Mouse (Mus musculus) hindbrain, embryonic 11.5 days (tissue): Measurements from ENCODE around the gene Gm8127. TPM values are rescaled to one million over a fixed set of nuclear protein-coding genes. Genes with fewer than 3 reads are reported as not detected.
"Not testable (repeated sequence)": the region's sequence is repeated elsewhere in the genome, so short reads cannot be mapped to it uniquely, and the experiment has no call there.

ENCODE experiments used
- ATAC-seq: fragments of 200-750 bp; cut with Nextera tagmentation; 2 replicates; pipeline ENCODE4 v1.8.0; 2017; ENCODE audit warnings: mild to moderate bottlenecking, moderate TSS enrichment, moderate library complexity; ENCODE audit not compliant: low FRiP score
- DNase-seq: peaks from one replicate; pipeline ENCODE4 v3.0.0-alpha.2; 2015; ENCODE audit warnings: low spot score
- H3K27ac ChIP-seq: fragments of 300-500 bp; sonication (generic); 2 replicates; pipeline ENCODE4 v1.5.1; 2014; ENCODE audit warnings: mild to moderate bottlenecking, low read depth, low read length
- H3K27me3 ChIP-seq: fragments of 300-500 bp; sonication (generic); 2 replicates; pipeline ENCODE4 v1.6.1; 2014; ENCODE audit warnings: mild to moderate bottlenecking, low read length, moderate library complexity, mixed read lengths; ENCODE audit not compliant: control insufficient read depth, insufficient read depth
- H3K36me3 ChIP-seq: fragments of 300-500 bp; sonication (generic); 2 replicates; pipeline ENCODE4 v1.6.1; 2014; ENCODE audit warnings: mild to moderate bottlenecking, low read length, moderate library complexity, mixed read lengths; ENCODE audit not compliant: control insufficient read depth, insufficient read depth
- H3K4me1 ChIP-seq: fragments of 300-500 bp; sonication (generic); replicated peaks from 2 replicates; pipeline ENCODE4 v1.6.1; 2014; ENCODE audit warnings: low read length, mixed read lengths; ENCODE audit not compliant: control insufficient read depth, insufficient read depth
- H3K4me2 ChIP-seq: fragments of 300-500 bp; sonication (generic); replicated peaks from 2 replicates; pipeline ENCODE4 v1.6.1; 2014; ENCODE audit warnings: mild to moderate bottlenecking, low read depth, low read length
- H3K4me3 ChIP-seq: fragments of 300-500 bp; sonication (generic); 2 replicates; pipeline ENCODE4 v1.5.1; 2014; ENCODE audit warnings: low read depth, low read length
- H3K9ac ChIP-seq: fragments of 300-500 bp; sonication (generic); 2 replicates; pipeline ENCODE4 v1.6.1; 2014; ENCODE audit warnings: low read depth, low read length
- H3K9me3 ChIP-seq: fragments of 300-500 bp; sonication (generic); 2 replicates; pipeline ENCODE4 v1.6.1; 2016; ENCODE audit warnings: low read length; ENCODE audit not compliant: control insufficient read depth
- WGBS: fragments of 180-500 bp; shearing (Covaris S2); extraction: QIAGEN DNeasy Blood & Tissue Kit; methylation state at CpG from one replicate; pipeline ENCODE4 v1.1.7; 2014; 5-methylcytosine and 5-hydroxymethylcytosine counted together
- polyA plus RNA-seq: library from polyadenylated mRNA; unstranded; fragments of >200 nt; fragmentation: Nextera tagmentation; extraction: Ambion mirVana; gene quantifications from 2 replicates; pipeline ENCODE4 v1.2.1, GENCODE M21; 2014

Gm8127 gene
- polyA plus RNA-seq, 1 experiment from 2014 or later, result not detected

DNA sequence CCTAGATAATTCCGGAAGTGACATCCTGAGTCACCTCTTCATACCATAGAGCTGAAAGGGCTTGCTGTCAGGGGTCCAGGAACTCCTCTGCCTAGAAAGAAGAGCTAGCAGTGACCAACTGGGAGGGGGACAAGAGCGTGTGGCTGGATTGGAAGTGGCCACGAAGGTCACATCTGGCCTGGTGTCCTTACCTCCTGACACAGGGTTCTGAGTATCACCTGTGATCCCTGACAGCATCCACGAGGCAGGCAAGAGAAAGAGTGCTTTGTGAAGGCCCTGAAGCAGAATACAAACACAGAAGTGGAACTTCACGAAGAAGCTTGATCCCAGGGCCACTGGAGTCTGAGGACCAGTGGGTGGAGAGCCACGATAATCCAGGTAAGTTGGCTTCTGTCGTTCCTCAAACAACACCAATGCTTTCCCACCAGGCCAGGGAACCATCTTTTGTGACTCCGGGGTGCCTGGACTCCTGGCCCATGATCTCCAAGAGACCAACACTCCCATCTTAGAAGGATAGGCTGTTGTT lies 18.6 kb downstream of the Gm8127 start, which contains the start of gene Gm9732:
Gene Gm9732 (plus strand): TSS at position 51 of the 526 bp plus-strand sequence.
- not testable (repeated sequence) for H3K9me3 ChIP-seq, DNase-seq, ATAC-seq, H3K27me3 ChIP-seq, H3K4me3 ChIP-seq, H3K9ac ChIP-seq, H3K4me1 ChIP-seq, H3K36me3 ChIP-seq, H3K4me2 ChIP-seq, H3K27ac ChIP-seq
- 83% methylated on average over 8 of the region's 8 CpGs for WGBS

DNA sequence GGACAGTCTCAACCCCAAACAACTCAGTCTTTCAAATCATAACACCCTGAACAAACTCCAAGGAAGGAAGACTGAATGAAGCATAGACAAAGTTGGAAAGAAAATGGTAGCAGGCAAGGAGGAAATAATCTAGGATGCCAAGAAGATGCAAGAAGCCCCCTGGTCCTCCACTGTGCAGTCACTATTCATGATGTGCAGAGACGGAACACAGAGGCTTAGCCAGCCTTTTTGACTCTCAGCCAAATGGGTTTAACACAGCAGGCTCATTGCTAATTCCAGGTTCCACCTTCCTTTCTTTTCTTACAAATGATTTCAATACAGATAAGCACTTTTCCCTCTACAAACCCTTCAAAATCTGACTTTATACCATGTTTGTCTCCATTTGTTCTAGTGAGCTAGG lies 20.5 kb downstream of the Gm8127 start:
- H3K36me3 ChIP-seq, ATAC-seq, H3K27ac ChIP-seq, H3K9ac ChIP-seq, DNase-seq, H3K4me3 ChIP-seq, H3K4me2 ChIP-seq, H3K4me1 ChIP-seq, H3K27me3 ChIP-seq, H3K9me3 ChIP-seq: not testable (repeated sequence)
- 91% methylated on average over 1 of the region's 1 CpGs for WGBS

DNA sequence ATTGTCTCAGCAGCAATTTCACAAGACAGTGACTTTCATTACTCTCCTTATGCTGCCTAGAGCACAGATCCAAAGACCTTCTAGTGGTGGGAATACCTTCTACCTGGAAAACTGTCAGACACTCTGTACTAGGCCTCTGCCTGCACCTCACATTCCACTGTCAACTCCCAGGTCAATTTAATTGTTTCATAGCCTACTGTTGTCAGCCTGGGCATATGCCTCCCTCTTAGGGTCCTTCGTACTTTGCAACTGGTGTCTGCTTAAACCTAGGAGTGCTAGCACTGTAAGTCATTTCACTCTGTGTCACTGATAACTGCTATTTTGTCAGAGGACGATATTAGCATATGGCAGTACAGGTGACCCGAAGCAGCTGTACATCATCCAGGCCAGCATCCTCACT lies 24.4 kb downstream of the Gm8127 start:
- 85% methylated on average over 2 of the region's 3 CpGs for WGBS
- H3K36me3 ChIP-seq, H3K27ac ChIP-seq, H3K9ac ChIP-seq, H3K4me1 ChIP-seq, H3K4me2 ChIP-seq, H3K9me3 ChIP-seq, DNase-seq, H3K4me3 ChIP-seq, H3K27me3 ChIP-seq, ATAC-seq: not testable (repeated sequence)

DNA sequence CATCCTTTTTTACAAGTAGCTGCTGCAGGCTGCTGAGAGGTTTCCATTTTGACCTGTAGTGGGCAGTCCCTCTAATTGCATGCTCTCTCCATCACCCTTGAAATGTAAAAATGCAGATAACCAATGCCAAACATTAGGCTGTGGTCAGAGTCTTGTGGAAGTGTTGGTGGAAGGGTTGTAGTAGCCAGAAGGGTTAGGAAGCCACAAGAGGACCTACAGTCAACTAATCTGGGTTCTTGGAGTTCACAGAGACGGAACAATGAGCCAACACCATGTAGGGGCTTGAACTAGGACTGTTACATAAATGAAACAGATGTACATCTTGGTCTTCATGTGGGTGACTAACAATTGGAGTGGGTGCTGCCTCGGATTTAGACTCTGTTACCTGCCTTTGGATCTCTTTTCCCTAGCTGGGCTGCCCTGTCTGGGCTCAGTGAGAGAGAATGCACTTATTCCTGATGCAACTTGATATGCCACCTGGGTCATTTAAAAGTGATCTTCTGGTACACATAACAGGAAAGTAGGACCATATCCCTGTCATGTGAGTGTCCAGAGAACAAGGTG lies 25.0 kb downstream of the Gm8127 start:
- H3K4me3 ChIP-seq, H3K4me2 ChIP-seq, H3K36me3 ChIP-seq, DNase-seq, H3K9me3 ChIP-seq, H3K9ac ChIP-seq, ATAC-seq, H3K4me1 ChIP-seq, H3K27me3 ChIP-seq, H3K27ac ChIP-seq: not testable (repeated sequence)
- 49% methylated on average over 2 of the region's 2 CpGs for WGBS

- H3K4me1 ChIP-seq, H3K36me3 ChIP-seq, H3K4me3 ChIP-seq, H3K27me3 ChIP-seq, H3K4me2 ChIP-seq, ATAC-seq, DNase-seq, H3K27ac ChIP-seq, H3K9me3 ChIP-seq, H3K9ac ChIP-seq: not testable (repeated sequence)
- 94% methylated on average over 3 of the region's 3 CpGs for WGBS
These were observed 30.2 kb downstream of the Gm8127 start for GRCm38 (mm10) chr14:43263421-43263820.

GRCm38 (mm10) chr14:43258349-43258748 lies 35.3 kb downstream of the Gm8127 start, which contains the start of gene Gm8126:
Gene Gm8126, plus strand, starts transcription at chr14:43258649.
- H3K4me3 ChIP-seq, H3K4me2 ChIP-seq, H3K9me3 ChIP-seq, DNase-seq, H3K27me3 ChIP-seq, H3K9ac ChIP-seq, H3K36me3 ChIP-seq, ATAC-seq, H3K4me1 ChIP-seq, H3K27ac ChIP-seq: not testable (repeated sequence)
- WGBS, result 94% methylated on average over 2 of the region's 4 CpGs

DNA sequence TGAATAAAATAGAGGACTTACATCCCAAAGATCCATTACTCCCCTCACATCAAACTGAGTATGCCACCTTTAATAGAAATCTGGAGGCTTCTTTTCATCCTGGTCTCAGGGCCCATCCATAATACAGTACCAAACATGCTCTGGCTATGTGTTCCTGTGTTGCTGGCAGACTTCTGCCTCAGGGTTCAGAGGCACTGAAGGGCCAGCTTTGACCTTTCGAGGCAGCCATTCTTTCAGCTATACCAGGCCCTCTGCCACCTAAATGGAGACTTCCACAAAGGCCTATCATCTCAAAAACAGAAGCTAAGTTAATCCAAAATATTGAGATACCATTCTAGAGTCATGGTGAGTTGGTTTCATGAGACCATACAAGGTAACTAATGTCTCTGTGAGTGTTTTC lies 37.1 kb downstream of the Gm8127 start:
- not testable (repeated sequence) for H3K27me3 ChIP-seq, H3K27ac ChIP-seq, ATAC-seq, H3K9me3 ChIP-seq, H3K9ac ChIP-seq, H3K36me3 ChIP-seq, DNase-seq, H3K4me2 ChIP-seq, H3K4me3 ChIP-seq, H3K4me1 ChIP-seq
- 81% methylated on average over 1 of the region's 1 CpGs for WGBS

DNA sequence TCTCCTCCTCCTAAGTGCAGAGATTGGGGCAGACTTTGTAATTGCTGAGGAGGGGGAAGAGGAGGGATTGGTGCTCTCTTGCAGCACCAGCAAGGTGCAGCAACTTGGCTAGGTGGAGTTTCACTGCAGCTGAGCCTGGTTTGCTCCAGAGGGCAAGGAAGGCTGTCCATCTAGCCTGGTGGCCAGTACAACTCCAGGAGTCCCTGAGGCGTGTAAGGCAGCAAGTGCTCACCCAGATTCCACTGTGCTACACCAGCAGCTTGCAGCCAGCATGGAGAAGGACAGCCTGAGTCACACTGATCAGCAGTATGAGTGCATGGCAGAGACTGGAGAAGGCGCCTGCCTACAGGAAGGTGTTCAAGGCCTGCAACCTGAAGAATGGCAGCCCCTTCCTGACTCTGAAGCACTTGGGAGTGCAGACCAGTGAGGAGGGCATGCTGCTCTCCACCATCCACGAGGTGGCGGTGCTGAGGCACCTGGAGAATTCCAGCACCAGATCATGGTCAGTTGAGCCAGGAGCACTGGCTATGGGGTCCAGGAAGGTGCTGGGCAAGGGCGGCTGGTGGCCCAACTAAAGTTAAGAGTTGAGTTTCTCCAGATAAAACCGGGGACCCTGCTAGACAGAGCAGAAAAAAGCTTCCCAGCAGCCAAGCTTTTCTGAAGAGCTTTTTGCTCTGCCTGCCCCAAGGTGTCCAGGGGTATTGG lies 42.9 kb downstream of the Gm8127 start:
- DNase-seq, H3K4me1 ChIP-seq, H3K27me3 ChIP-seq, H3K4me3 ChIP-seq, H3K27ac ChIP-seq, H3K9me3 ChIP-seq, H3K36me3 ChIP-seq, H3K9ac ChIP-seq, H3K4me2 ChIP-seq, ATAC-seq: not testable (repeated sequence)
- WGBS, result 32% methylated on average over 5 of the region's 6 CpGs
